Mouse (Mus musculus) lung, postnatal 0 days (tissue): ENCODE measurements around the gene AC134908.4. TPM values are rescaled to one million over a fixed set of nuclear protein-coding genes. Genes with fewer than 3 reads are reported as not detected.

Source experiments
- ATAC-seq: fragments of 200-750 bp; cut with Nextera tagmentation; 2 replicates; pipeline ENCODE4 v1.8.0; 2017; ENCODE audit warnings: moderate library complexity
- DNase-seq: peaks from one replicate; pipeline ENCODE4 v3.0.0-alpha.2; 2016; ENCODE audit warnings: low spot score
- H3K27ac ChIP-seq: fragments of 300-500 bp; sonication (generic); 2 replicates; pipeline ENCODE4 v1.5.1; 2014; ENCODE audit warnings: antibody characterized with exemption, mild to moderate bottlenecking, low read length, mixed read lengths
- H3K27me3 ChIP-seq: fragments of 300-500 bp; sonication (generic); replicated peaks from 2 replicates; pipeline ENCODE4 v1.6.1; 2014; ENCODE audit warnings: low read length, mixed read lengths; ENCODE audit not compliant: insufficient read depth
- H3K36me3 ChIP-seq: fragments of 300-500 bp; sonication (generic); 2 replicates; pipeline ENCODE4 v1.6.1; 2014; ENCODE audit warnings: low read length, mixed read lengths; ENCODE audit not compliant: insufficient read depth
- H3K4me1 ChIP-seq: fragments of 300-500 bp; sonication (generic); 2 replicates; pipeline ENCODE4 v1.6.1; 2014; ENCODE audit warnings: antibody characterized with exemption, low read depth, low read length, mixed read lengths; ENCODE audit not compliant: insufficient read depth
- H3K4me2 ChIP-seq: fragments of 300-500 bp; sonication (generic); replicated peaks from 2 replicates; pipeline ENCODE4 v1.6.1; 2014; ENCODE audit warnings: low read depth, mild to moderate bottlenecking, low read length, moderate library complexity, mixed read lengths
- H3K4me3 ChIP-seq: fragments of 300-500 bp; sonication (generic); 2 replicates; pipeline ENCODE4 v1.5.1; 2014; ENCODE audit warnings: low read depth, low read length
- H3K9ac ChIP-seq: fragments of 300-500 bp; sonication (generic); replicated peaks from 2 replicates; pipeline ENCODE4 v1.6.1; 2014; ENCODE audit warnings: low read depth, mild to moderate bottlenecking
- H3K9me3 ChIP-seq: fragments of 300-500 bp; sonication (generic); 2 replicates; pipeline ENCODE4 v1.6.1; 2016; ENCODE audit warnings: low read length, mixed read lengths
- CTCF ChIP-seq: IDR thresholded peaks from 2 replicates; pipeline ENCODE4 v1.5.1; 2016; ENCODE audit warnings: antibody characterized with exemption, mild to moderate bottlenecking
- EP300 ChIP-seq: IDR thresholded peaks from 2 replicates; pipeline ENCODE4 v1.6.1; 2016; ENCODE audit warnings: antibody characterized with exemption, mild to moderate bottlenecking, control low read depth
- WGBS: fragments of 180-500 bp; shearing (Covaris S2); extraction: QIAGEN DNeasy Blood & Tissue Kit; methylation state at CpG from one replicate; pipeline ENCODE4 v1.1.7; 2014; 5-methylcytosine and 5-hydroxymethylcytosine counted together
- polyA plus RNA-seq: library from polyadenylated mRNA; unstranded; fragments of >200 nt; fragmentation: Nextera tagmentation; extraction: Ambion mirVana; gene quantifications from 2 replicates; pipeline ENCODE4 v1.2.1, GENCODE M21; 2015

The AC134908.4 gene
- polyA plus RNA-seq, 1 experiment from 2014 or later = not detected

GRCm38 (mm10) chr17:25832436-25833290, 37.2 kb upstream of the AC134908.4 start:
- TF ChIP-seq CTCF = peak; percentile 23; the same call in 1 of the 2 replicates
- TF ChIP-seq EP300 = no peak
- DNase-seq = peak; percentile 100
- peak; percentile 94 for ATAC-seq
- H3K4me3 ChIP-seq = peak overlapping the region; percentile 55
- peak overlapping the region; percentile 84 for H3K4me2 ChIP-seq
- peak overlapping the region; percentile 98 for H3K27ac ChIP-seq
- WGBS = 1% methylated on average over 72 of the region's 77 CpGs
- H3K27me3 ChIP-seq = no peaks in the 10 kb centered on the region
- H3K36me3 ChIP-seq = 0 out of 2 replicates have a peak, but pooled peaks cover 5% of the 10 kb centered on the region
- no peaks in the 10 kb centered on the region for H3K9me3 ChIP-seq
- peak overlapping the region; percentile 66 for H3K9ac ChIP-seq
- H3K4me1 ChIP-seq = peaks cover 45% of the 10 kb centered on the region

GRCm38 (mm10) chr17:25831451-25832281, 36.2 kb upstream of the AC134908.4 start:
- Histone ChIP-seq H3K4me3 (peak overlapping the region; percentile 55), H3K27me3 (no peaks in the 10 kb centered on the region), H3K36me3 (0 out of 2 replicates have a peak, but pooled peaks cover 11% of the 10 kb centered on the region), H3K4me2 (peak overlapping the region; percentile 84), H3K9ac (peak overlapping the region; percentile 66), H3K4me1 (peaks cover 37% of the 10 kb centered on the region), H3K27ac (peak overlapping the region; percentile 82), H3K9me3 (no peaks in the 10 kb centered on the region)
- DNase-seq (no peak), ATAC-seq (no peak)
- WGBS = 44% methylated on average over 21 of the region's 21 CpGs
- no peak for TF ChIP-seq CTCF
- no peak for TF ChIP-seq EP300

GRCm38 (mm10) chr17:25830806-25831431, 35.5 kb upstream of the AC134908.4 start:
- no peak overlapping the region for H3K4me3 ChIP-seq
- 85% methylated on average over 14 of the region's 14 CpGs for WGBS
- ATAC-seq = no peak

GRCm38 (mm10) chr17:25830200-25830753, 34.8 kb upstream of the AC134908.4 start:
- no peaks in the 10 kb centered on the region for H3K9me3 ChIP-seq
- H3K27me3 ChIP-seq = no peaks in the 10 kb centered on the region
- H3K9ac ChIP-seq = no peak overlapping the region
- no peak overlapping the region for H3K27ac ChIP-seq
- no peak overlapping the region for H3K4me3 ChIP-seq
- 0 out of 2 replicates have a peak overlapping the region, but pooled peaks have one; percentile 85 for H3K4me2 ChIP-seq
- 0 out of 2 replicates have a peak, but pooled peaks cover 11% of the 10 kb centered on the region for H3K36me3 ChIP-seq
- no peak for TF ChIP-seq EP300
- no peak for TF ChIP-seq CTCF
- 83% methylated on average over 4 of the region's 4 CpGs for WGBS
- no peak for ATAC-seq
- no peak for DNase-seq
- H3K4me1 ChIP-seq = peaks cover 35% of the 10 kb centered on the region

More at GRCm38 (mm10) chr17:25830806-25831431, 35.5 kb upstream of the AC134908.4 start:
- Histone ChIP-seq H3K9ac (no peak overlapping the region), H3K36me3 (0 out of 2 replicates have a peak, but pooled peaks cover 11% of the 10 kb centered on the region), H3K27ac (no peak overlapping the region), H3K27me3 (no peaks in the 10 kb centered on the region), H3K9me3 (no peaks in the 10 kb centered on the region), H3K4me1 (peaks cover 35% of the 10 kb centered on the region), H3K4me2 (no peak overlapping the region; the same call in 1 of the 2 replicates)
- no peak for DNase-seq
- TF ChIP-seq CTCF (no peak), EP300 (no peak)

- H3K4me1 ChIP-seq = peaks cover 35% of the 10 kb centered on the region
- H3K4me2 ChIP-seq = peak overlapping the region; percentile 85
- no peaks in the 10 kb centered on the region for H3K27me3 ChIP-seq
- WGBS = 28% methylated on average over 8 of the region's 8 CpGs
- H3K27ac ChIP-seq = peak overlapping the region; percentile 86
- 0 out of 2 replicates have a peak, but pooled peaks cover 11% of the 10 kb centered on the region for H3K36me3 ChIP-seq
- no peak for ATAC-seq
- H3K4me3 ChIP-seq = peak overlapping the region; percentile 52
- peak overlapping the region; percentile 50 for H3K9ac ChIP-seq
- no peaks in the 10 kb centered on the region for H3K9me3 ChIP-seq
- TF ChIP-seq CTCF (no peak), EP300 (no peak)
- DNase-seq = no peak
Observed at GRCm38 (mm10) chr17:25829558-25830017, 34.1 kb upstream of the AC134908.4 start.
